Mouse (Mus musculus) heart, adult 2 months (tissue): Measurements from ENCODE around the gene Kcnq1.

Experiments used
- CTCF ChIP-seq: fragments of 200-600 bp; IDR thresholded peaks from 2 replicates; pipeline ENCODE4 v1.8.1; 2022; ENCODE audit warnings: antibody characterized with exemption, mild to moderate bottlenecking, moderate library complexity
- EP300 ChIP-seq: fragments of 200-500 bp; IDR thresholded peaks from 2 replicates; pipeline ENCODE4 v1.6.1; 2011; ENCODE audit warnings: low read depth, low read length, control low read depth; ENCODE audit not compliant: insufficient read depth
- POLR2A ChIP-seq: fragments of 200-500 bp; IDR thresholded peaks from 2 replicates; pipeline ENCODE4 v1.6.1; 2011; ENCODE audit warnings: mild to moderate bottlenecking, low read depth, low read length, control low read depth; ENCODE audit not compliant: insufficient read depth

- TF ChIP-seq POLR2A, result peak; percentile 25; the same call in 1 of the 2 replicates
- TF ChIP-seq EP300, result no peak
- no peak for TF ChIP-seq CTCF
Measured at GRCm38 (mm10) chr7:143459332-143460211, 353.4 kb downstream of the Kcnq1 start.
